Mouse (Mus musculus) layer of hippocampus, adult 11-12 months (tissue): ENCODE measurements around the gene Clba1.

Experiments used
- DNase-seq: peaks from one replicate; pipeline ENCODE4 v3.0.0; 2022; ENCODE audit warnings: low spot score

Clba1 gene

GRCm38 (mm10) chr12:112851116-112851515 lies 42.4 kb downstream of the Clba1 start:
- no peak for DNase-seq

- DNase-seq: no peak
Measured at GRCm38 (mm10) chr12:112853050-112853729, 44.5 kb downstream of the Clba1 start.

GRCm38 (mm10) chr12:112854610-112855333 lies 46.0 kb downstream of the Clba1 start:
- DNase-seq: no peak

- DNase-seq: no peak
Measured at GRCm38 (mm10) chr12:112856338-112856737, 47.6 kb downstream of the Clba1 start.

GRCm38 (mm10) chr12:112857021-112857925 lies 48.5 kb downstream of the Clba1 start:
- no peak for DNase-seq

- DNase-seq: no peak
Measured at GRCm38 (mm10) chr12:112858581-112859336, 50.0 kb downstream of the Clba1 start.

GRCm38 (mm10) chr12:112859930-112860329 lies 51.2 kb downstream of the Clba1 start:
- DNase-seq: no peak

GRCm38 (mm10) chr12:112860765-112861164 lies 52.0 kb downstream of the Clba1 start:
- DNase-seq: no peak

GRCm38 (mm10) chr12:112861911-112862321 lies 53.2 kb downstream of the Clba1 start:
- DNase-seq: no peak

GRCm38 (mm10) chr12:112864804-112865203 lies 56.1 kb downstream of the Clba1 start:
- no peak for DNase-seq
